Mouse (Mus musculus): ENCODE results near the gene Gucd1. TPM values are rescaled to one million over a fixed set of nuclear protein-coding genes. Genes with fewer than 3 reads are reported as not detected.
"Not testable (repeated sequence)": the region's sequence is repeated elsewhere in the genome, so short reads cannot be mapped to it uniquely, and the experiment has no call there.

The Gucd1 gene
- total and polyA plus RNA-seq, 2 experiments from 2014 or later = 16.0 to 44.9 TPM

DNA sequence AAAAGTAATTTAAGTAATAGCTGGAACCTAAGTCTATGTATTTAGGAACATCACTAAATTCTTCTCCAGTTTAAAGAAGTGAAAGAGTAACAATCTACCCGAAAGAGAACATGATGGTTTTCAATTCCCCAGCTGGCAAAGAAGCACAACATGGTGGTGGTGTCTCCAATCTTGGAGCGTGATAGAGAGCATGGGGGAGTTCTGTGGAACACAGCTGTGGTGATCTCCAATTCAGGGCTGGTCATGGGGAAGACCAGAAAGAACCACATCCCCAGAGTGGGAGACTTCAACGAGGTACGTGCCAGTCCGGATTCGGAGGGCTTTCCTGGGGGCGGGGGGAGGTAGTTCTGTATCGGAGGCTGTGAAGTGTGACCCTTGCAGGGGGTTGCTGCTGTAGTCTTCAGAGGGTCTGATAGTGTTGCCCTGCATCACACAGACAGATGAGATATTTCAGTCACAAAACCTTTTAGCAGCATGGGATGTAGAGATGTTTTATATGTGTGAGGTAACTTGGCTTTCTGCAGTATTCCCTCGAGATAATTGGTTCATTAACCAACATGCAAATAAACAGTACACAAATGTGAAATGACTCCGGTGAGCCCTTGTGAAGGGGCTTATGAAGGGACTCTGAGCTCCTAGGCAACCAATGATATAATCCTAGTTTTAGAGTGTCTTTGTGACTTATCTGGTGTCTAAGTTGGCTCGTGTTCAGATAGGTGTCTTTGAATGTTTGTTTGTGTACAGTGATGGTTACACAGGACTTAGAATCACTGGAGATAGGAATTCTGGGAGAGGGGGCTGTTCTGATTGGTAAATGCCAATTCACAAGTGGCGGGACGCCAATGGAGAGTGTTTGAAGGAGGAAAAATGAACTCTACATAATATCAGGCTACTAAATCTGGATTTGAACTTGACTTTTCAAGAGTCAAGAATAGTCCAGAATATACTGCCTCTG is 89.4 kb downstream of the Gucd1 start:
- Histone ChIP-seq H3K9ac (no peak overlapping the region), H3K9me3 (ENCODE audit: low read length) (no peaks in the 10 kb centered on the region), H3K36me3 (ENCODE audit: insufficient read depth) (no peaks in the 10 kb centered on the region), H3K27me3 (ENCODE audit: insufficient read depth, low read length) (no peaks in the 10 kb centered on the region), H3K4me2 (ENCODE audit: low read depth) (no peak overlapping the region), H3K4me1 (ENCODE audit: insufficient read depth) (no peaks in the 10 kb centered on the region), H3K27ac (ENCODE audit: low read depth, low read length) (no peak overlapping the region), H3K4me3 (ENCODE audit: low read depth, low read length) (no peak overlapping the region)
- no peak for ATAC-seq
- no peak for TF ChIP-seq CTCF (IDR thresholded peaks at IDR 0.05; ENCODE audit: low read depth)
- 77% methylated on average over 13 of the region's 13 CpGs for WGBS
- no peak for DNase-seq

DNA sequence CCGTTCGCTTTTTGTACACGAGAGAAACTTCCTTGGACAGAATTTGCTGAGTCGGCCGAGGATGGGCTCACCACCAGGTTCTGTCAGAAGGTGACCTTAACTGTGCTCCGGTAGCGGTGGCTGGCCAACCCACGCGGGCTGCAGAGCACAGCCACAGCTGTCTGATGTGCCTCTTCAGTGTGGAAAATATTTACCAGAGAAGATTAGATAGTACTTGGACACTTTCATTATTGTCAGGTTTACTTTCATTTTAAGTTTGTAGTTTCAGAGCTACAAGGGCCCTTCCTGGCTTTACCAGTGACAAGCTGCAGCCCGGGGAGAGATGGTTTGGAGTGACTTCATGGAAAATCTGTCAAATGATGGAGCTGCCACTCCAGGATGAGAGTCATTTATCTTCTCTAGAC is 93.3 kb downstream of the Gucd1 start:
- H3K27me3 ChIP-seq (ENCODE audit: insufficient read depth, low read length) = no peaks in the 10 kb centered on the region
- H3K9ac ChIP-seq = no peak overlapping the region
- H3K4me1 ChIP-seq (ENCODE audit: insufficient read depth) = no peaks in the 10 kb centered on the region
- no peak overlapping the region for H3K4me2 ChIP-seq (ENCODE audit: low read depth)
- no peak for TF ChIP-seq CTCF (IDR thresholded peaks at IDR 0.05; ENCODE audit: low read depth)
- H3K4me3 ChIP-seq (ENCODE audit: low read depth, low read length) = no peak overlapping the region
- no peaks in the 10 kb centered on the region for H3K36me3 ChIP-seq (ENCODE audit: insufficient read depth)
- ATAC-seq (no peak), DNase-seq (no peak)
- H3K27ac ChIP-seq (ENCODE audit: low read depth, low read length) = no peak overlapping the region
- 92% methylated on average over 10 of the region's 10 CpGs for WGBS
- no peaks in the 10 kb centered on the region for H3K9me3 ChIP-seq (ENCODE audit: low read length)

DNA sequence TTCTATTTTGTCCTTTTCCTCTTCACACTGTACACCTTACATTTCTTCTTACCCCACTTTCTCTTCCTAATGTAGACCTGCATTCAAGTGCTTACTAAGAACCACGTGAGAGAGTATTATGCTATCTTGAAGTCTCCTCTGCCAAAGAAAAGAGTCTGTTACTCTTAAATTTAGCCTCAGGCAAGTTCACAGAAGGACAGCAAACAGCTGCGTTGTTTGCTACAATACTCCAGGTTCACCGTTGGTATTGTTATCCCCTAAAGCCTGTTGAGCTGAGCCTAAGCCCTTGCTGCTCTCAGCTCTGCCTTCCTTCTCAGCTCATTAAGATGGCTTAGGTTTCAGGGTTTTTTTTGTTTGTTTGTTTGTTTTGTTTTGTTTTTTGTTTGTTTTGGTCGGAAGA is 99.0 kb downstream of the Gucd1 start:
- WGBS = 60% methylated on average over 4 of the region's 4 CpGs

DNA sequence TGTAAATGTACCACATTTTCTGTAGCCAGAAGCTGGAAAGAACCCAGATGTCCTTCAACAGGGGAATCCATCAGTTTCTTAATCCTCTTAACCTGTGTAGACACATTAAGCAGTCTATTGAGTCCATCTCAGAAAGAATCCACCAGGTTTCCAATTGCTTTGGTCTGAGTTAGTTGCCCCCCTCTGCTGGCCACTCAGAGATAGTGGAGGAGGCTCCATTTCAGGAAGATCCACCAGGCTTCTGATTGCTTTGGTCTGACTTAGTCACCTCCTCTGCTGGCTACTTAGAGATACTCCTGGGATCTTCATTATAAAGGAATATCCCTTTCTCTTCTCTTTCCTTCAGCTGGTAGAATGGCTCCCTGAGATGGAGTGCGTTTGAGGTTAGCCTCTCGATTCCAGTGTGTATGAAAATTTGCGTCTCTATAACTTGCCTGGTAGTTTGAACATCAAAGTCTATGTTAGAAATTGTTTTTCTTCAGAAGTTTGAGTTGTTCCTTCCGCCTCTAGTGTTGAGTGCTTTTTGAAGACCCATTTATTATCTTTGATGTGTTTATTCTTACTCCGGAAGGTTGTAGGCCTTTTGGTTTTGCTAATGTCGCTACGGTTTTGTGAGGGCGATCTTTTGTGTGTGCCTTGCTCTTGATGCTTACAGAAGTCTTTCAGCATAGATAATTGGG is 100.3 kb downstream of the Gucd1 start:
- no peaks in the 10 kb centered on the region for H3K4me1 ChIP-seq (ENCODE audit: insufficient read depth)
- H3K4me2 ChIP-seq (ENCODE audit: low read depth) = no peak overlapping the region
- no peaks in the 10 kb centered on the region for H3K9me3 ChIP-seq (ENCODE audit: low read length)
- H3K27ac ChIP-seq (ENCODE audit: low read depth, low read length) = no peak overlapping the region
- no peaks in the 10 kb centered on the region for H3K27me3 ChIP-seq (ENCODE audit: insufficient read depth, low read length)
- no peak for ATAC-seq
- H3K9ac ChIP-seq = no peak overlapping the region
- no peak for TF ChIP-seq CTCF (IDR thresholded peaks at IDR 0.05; ENCODE audit: low read depth)
- WGBS = 91% methylated on average over 8 of the region's 8 CpGs
- H3K36me3 ChIP-seq (ENCODE audit: insufficient read depth) = no peaks in the 10 kb centered on the region
- H3K4me3 ChIP-seq (ENCODE audit: low read depth, low read length) = no peak overlapping the region
- no peak for DNase-seq

More for the DNA sequence above, 99.0 kb downstream of the Gucd1 start:
- no peak overlapping the region for H3K27ac ChIP-seq (ENCODE audit: low read depth, low read length)
- ATAC-seq (no peak), DNase-seq (no peak)
- TF ChIP-seq CTCF (IDR thresholded peaks at IDR 0.05; ENCODE audit: low read depth) = no peak
- H3K4me3 ChIP-seq (ENCODE audit: low read depth, low read length) = no peak overlapping the region
- H3K9ac ChIP-seq = no peak overlapping the region
- H3K36me3 ChIP-seq (ENCODE audit: insufficient read depth) = no peaks in the 10 kb centered on the region
- H3K4me1 ChIP-seq (ENCODE audit: insufficient read depth) = no peaks in the 10 kb centered on the region
- H3K4me2 ChIP-seq (ENCODE audit: low read depth) = no peak overlapping the region
- no peaks in the 10 kb centered on the region for H3K9me3 ChIP-seq (ENCODE audit: low read length)
- H3K27me3 ChIP-seq (ENCODE audit: insufficient read depth, low read length) = no peaks in the 10 kb centered on the region

DNA sequence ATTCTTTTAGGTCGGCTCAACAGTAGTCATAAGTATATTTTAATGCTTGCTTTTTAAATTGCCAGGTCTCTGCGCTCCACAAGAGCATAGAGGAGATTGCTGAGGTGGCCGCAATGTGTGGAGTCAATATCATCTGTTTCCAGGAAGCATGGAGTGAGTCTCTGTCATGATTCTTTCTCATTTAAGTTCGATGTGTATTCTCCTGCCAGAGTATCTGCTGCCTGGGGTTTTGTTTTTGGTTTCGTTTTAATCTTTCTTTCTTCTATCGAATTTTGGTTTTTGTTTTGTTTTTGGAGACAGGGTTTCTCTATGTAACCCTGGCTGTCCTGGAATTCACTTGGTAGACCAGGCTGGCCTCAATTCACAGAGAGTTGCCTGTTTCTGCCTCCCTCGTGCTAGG is 102.8 kb downstream of the Gucd1 start:
- Histone ChIP-seq H3K27me3 (ENCODE audit: insufficient read depth, low read length) (no peaks in the 10 kb centered on the region), H3K4me1 (ENCODE audit: insufficient read depth) (no peaks in the 10 kb centered on the region), H3K4me3 (ENCODE audit: low read depth, low read length) (no peak overlapping the region), H3K4me2 (ENCODE audit: low read depth) (no peak overlapping the region), H3K9ac (no peak overlapping the region), H3K27ac (ENCODE audit: low read depth, low read length) (no peak overlapping the region), H3K36me3 (ENCODE audit: insufficient read depth) (no peaks in the 10 kb centered on the region), H3K9me3 (ENCODE audit: low read length) (no peaks in the 10 kb centered on the region)
- WGBS = 88% methylated on average over 7 of the region's 7 CpGs
- no peak for ATAC-seq
- DNase-seq = no peak
- TF ChIP-seq CTCF (IDR thresholded peaks at IDR 0.05; ENCODE audit: low read depth) = no peak

DNA sequence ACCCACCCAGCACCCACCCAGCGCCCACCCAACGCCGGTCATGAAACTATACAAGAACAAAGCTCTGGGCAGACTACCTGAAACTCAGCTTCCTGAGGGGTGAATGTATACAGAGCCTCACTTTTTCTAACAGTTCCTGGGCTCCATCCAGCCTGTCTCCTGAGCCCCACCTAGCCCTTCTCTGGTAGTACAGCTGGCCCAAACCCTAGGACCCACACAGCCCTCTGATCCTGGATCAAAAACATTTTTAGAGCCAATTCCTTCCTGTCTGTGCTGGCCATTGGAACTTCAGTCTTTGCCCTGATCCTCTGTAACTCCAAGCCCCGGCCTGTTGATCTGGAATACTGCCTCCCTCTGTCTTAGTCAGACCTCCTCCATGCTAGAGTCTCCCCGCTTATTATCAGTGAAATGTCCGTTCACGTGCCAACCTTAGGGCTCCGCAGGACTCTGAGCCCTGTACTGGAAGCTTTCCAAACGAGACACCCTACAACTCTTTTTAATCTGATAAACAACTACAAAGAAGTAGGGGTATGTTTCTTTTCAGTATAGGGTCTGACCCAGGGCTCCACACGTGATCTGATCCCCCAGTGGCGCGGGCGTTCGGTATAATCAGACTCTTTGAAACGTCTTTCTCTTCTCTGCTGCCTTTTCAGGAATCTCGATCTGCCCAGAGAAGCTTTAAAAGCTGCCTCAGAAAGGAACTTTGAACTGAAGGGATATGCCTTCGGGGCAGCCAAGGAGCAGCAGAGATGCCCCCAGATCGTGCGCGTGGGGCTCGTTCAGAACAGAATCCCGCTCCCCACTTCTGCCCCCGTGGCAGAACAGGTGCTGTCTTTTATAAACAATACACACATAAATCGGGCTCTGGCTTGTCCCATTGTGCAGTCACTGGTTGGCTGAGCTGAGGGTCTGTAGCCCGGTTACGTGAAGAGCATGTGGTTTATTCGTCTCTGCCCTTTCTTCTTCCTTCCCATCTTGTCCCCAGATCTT is 105.4 kb downstream of the Gucd1 start:
- Histone ChIP-seq H3K4me3 (ENCODE audit: low read depth, low read length) (no peak overlapping the region), H3K4me1 (ENCODE audit: insufficient read depth) (no peaks in the 10 kb centered on the region), H3K9me3 (ENCODE audit: low read length) (no peaks in the 10 kb centered on the region), H3K27me3 (ENCODE audit: insufficient read depth, low read length) (no peaks in the 10 kb centered on the region), H3K27ac (ENCODE audit: low read depth, low read length) (peak overlapping the region; percentile 15; the same call in 1 of the 2 replicates), H3K36me3 (ENCODE audit: insufficient read depth) (no peaks in the 10 kb centered on the region), H3K9ac (no peak overlapping the region), H3K4me2 (ENCODE audit: low read depth) (peak overlapping the region; percentile 26)
- TF ChIP-seq CTCF (IDR thresholded peaks at IDR 0.05; ENCODE audit: low read depth) = no peak
- 0 out of 2 replicates have a peak, but pooled peaks have one; percentile 25 for ATAC-seq
- WGBS = 38% methylated on average over 27 of the region's 27 CpGs
- DNase-seq = no peak

DNA sequence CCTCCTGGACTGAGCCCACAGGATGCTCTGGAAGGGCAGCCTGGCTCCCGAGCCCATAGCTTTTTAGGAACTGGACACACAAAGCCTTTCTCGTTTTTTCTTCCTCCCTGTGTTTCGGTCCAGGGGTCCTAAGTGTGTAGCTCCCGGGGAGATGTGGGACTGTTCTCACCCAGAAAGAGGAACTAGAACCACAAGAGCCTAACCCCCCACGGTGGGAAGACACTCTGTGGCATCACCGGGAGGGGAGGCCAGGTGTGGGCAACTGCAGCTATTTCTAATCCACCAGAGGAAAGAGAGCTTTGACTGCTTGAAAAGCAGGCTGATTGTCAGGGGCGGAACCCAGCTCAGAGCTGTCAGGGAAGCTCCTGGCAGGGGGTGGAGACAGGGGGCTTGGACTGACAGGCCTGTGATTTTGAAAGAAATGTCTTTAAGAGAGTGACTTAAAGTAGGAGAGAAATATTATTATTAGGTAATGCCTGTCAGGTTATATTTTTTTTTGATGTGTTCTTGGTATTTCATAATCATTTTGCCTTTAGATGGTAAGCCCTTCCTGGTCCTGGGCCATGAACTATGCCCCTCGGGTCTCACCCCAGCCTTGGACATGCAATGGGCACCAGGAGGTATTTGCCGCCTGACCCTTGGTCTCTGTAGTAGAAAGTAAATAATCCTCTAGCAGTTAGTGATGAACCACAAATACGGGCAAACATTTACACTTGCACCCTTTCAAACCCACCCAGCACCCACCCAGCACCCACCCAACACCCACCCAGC is 106.2 kb downstream of the Gucd1 start:
- WGBS = 35% methylated on average over 9 of the region's 10 CpGs
- H3K27me3 ChIP-seq (ENCODE audit: insufficient read depth, low read length); H3K4me1 ChIP-seq (ENCODE audit: insufficient read depth); H3K4me3 ChIP-seq (ENCODE audit: low read depth, low read length); H3K9ac ChIP-seq; H3K9me3 ChIP-seq (ENCODE audit: low read length); H3K36me3 ChIP-seq (ENCODE audit: insufficient read depth); H3K4me2 ChIP-seq (ENCODE audit: low read depth): not testable (repeated sequence)
- ATAC-seq = peak; percentile 88
- H3K27ac ChIP-seq (ENCODE audit: low read depth, low read length) = peak overlapping the region; percentile 71
- peak; percentile 17 for DNase-seq
